Mouse (Mus musculus) adrenal gland, postnatal 36 days (tissue): Measurements from ENCODE around the gene Grip1. TPM values are rescaled to one million over a fixed set of nuclear protein-coding genes. Genes with fewer than 3 reads are reported as not detected.
"Not testable (repeated sequence)": the region's sequence is repeated elsewhere in the genome, so short reads cannot be mapped to it uniquely, and the experiment has no call there.

ENCODE experiments used
- DNase-seq, 2 experiments: peaks; one replicate each; pipeline ENCODE4 v3.0.0; 2021; ENCODE audit warnings: mixed read lengths in 1 of 2
- total RNA-seq, 2 experiments: library from RNA; stranded (reverse); gene quantifications; 2 replicates each; pipeline ENCODE4 v1.2.3; 2021

The Grip1 gene
- total RNA-seq, 2 experiments from 2014 or later, result 0.53 to 0.79 TPM

DNA sequence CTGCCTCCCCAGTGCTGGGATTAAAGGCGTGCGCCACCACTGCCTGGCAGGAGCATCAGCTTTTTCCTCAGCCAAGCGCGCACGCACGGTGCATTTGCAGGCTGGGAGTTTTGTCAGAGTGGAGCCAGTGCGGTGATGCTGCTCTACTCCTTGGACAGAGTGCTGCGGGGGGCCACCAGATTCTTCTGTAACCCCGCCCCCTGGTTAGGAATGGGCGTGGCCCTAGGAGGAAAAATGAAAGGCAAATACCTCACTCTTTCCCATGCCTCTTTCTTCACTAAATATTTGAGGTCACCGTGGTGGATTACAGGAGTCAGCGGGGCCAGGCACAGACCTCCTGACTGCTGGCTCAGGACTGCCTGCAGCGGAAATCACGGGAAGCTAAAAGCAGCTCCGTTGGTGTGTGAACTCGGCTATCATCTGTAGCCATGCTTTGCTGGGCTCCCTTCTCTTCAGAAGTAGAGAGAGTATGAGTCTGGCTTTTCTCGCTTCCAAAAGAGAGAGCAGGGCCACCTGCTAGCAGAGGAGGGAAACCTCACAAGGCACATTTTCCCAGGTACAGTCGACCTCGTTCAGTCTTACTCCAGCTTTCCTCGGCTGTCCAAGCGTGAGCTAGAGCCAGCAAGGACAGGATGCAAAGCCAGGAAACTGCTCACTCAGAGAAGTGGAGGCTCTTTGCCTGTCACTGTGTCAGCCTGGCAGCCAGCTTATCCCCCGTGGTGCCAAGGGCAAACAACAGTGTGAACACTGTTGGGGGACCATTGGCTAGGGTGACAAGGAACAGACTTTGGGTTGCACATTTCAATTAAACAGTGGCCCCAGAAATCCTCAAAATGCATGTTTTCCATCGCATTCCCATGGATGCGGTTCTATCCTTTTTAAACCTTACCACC, 607.9 kb downstream of the Grip1 start:
- DNase-seq, result no peak

DNA sequence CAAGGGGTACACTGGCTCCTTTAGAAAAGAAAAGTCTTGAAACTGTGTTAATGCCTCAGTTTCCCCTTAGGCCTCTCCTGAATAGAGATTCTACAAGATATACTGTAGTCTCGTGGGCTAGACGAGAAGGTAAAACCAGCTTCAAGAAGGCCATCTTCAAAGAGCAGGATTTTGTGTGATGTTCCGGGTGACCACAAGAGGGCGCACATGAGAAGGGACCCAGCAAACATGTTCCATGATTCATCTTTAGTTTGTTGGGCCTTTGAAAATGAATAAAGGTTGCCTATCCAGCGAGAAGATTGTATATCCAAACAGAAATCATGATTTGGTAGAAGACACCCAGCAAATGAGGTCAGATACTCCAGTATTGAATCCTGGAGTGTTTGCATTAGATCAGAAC, 610.8 kb downstream of the Grip1 start:
- DNase-seq, result peak; percentile 60 to 72

DNA sequence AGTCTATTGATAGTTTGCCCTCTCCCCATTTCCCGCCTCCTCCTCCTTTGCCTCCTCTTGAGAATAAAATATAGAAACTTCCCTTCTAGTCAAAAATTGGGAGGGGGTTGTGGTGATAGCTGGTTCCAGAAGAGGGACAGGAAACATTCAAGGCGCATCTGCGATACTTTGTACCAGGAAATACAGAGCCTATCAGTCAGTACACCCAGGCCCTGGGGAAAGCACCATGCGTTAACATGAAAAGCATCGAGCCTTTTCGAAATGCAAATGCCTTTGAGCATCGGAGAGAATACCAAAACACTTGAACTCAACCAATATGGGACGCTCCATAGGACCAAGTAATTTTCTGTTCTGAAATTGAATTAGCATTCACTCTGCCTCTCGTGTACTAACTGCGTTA, 612.7 kb downstream of the Grip1 start:
- no peak for DNase-seq

DNA sequence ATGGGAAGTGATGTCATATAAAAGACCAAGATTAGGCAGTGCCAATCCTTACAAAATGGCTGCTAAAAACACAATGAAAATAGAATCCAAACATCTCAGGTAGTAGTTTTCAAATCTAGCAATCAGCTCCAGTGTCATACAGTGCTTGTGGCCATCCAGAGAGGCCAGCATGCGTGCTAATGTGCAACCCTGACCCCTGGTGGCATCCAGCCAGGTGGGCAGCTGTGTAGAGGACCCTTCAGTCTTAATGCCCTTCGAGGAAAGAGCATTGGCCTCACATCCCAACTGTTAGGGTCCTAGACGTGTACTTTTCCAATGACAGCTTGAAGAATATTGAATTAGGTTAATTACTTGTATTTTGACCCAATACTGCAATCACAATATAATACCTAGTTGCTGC, 624.2 kb downstream of the Grip1 start:
- DNase-seq, result no peak

DNA sequence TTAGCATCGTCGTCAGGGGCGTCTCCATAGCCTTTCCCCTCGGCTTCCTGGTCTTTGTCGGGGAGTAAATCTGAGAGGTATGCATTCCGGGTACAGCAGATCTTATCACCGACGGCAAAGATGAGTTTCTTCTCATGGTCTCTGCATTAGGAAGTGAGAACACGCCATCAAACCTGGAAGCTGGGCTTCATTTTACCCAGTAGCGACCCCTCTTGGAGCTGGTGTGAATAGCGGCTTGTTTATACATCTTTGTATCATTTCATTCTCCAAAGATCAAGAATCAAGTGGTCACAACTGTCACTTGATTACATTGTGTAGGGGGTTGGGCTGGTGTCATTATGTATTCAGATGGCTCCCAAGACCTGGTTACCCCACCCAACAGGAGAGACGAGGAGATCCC, 638.9 kb downstream of the Grip1 start:
- no peak for DNase-seq

DNA sequence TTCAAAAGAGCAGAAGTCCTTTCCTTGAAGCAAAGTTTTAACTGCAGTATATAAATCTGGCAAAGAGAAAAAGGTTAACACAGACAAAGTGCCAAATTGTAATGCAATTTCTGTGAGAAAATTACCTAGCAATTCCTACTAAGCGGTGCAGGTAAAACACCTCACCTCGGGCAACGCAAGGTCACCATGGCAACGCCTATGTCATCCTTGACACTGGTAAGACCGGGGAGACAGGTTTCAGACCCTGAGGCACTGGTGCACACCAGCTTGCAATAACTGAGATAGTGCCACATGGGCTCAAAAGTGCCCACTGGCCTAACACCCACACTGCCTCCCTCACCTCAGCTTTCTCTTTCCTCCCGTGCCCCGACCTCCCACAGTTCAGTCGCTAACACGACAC, 641.5 kb downstream of the Grip1 start:
- no peak for DNase-seq

DNA sequence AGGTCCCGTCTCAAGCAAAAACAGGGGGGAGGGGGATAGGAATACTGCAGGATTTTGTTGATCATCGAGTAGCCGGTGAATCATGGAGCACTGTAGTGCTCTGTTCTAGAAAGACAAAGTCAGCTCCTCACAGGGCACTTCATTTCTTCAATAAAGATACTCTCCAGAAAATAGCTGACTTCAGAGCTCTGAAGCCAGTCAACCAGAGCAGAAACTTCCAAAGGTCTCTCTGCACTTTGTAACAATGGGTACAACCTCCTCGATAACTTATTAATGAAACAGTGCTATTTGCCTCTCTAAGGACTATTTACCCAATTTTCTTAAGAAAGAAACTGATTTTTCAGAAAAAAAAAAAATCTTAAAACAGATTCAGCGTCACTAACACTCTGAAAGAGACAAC, 642.1 kb downstream of the Grip1 start:
- DNase-seq, result no peak

DNA sequence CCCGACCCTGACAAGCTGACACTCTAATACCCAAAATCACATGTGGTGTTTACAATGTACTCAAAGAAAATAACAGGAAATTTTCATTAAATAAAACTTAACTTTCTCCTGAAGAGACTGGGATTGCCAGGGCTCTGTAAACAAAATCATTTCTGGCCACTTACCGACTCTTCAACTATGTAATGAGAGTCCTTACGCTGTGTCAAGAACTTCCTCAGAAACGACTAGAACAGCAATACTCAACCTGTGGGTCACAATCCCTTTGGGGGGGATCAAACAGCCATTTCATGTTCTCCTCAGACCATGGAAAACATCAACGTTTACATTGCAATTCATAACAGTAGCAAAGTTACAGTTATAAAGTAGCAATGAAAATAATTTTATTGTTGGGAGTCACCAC, 643.9 kb downstream of the Grip1 start:
- no peak for DNase-seq

DNA sequence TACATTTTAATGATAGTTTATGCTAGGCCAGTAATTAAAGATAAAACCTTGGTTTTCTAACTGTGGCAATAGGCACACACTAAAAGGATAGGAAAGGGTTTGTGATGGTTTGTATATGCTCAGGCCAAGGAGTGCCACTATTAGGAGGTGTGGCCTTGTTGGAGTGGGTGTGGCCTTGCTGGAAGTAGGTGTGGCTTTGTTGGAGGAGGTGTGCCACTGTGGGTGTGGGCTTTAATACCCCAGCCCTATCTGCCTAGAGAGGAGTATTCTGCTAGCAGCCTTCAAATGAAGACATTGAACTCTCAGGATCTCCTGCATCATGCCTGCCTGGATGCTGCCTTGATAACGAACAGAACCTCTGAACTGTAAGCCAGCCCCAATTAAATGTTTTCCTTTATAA, 647.2 kb downstream of the Grip1 start:
- DNase-seq, result no peak

DNA sequence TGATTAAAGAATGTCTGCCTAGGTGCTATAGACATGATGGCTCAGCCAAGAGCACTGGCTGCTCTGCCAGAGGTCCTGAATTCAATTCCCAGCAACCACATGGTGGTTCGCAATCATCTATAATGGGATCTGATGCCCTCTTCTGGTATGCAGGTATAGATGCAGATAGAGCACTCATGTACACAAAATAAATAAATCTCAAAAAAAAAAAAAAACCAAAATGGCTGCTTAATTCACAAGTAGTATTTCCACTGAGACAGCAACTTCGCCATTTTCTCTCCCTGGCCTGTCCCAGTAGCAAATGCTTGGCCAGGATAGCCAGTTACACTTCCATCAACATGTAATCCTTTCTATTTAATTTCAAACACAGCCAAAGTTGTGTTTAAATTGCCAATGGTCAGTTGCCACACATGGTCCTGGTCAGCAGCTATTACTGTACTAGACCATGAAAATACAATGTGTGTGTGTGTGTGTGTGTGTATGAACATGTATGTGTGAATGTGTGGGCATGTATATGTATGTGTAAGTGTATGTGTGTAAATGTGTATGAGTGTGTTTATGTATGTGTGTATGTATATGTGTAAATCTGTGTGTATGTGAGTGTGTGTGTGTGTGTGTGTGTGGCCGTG, 658.2 kb downstream of the Grip1 start:
- DNase-seq, result no peak

DNA sequence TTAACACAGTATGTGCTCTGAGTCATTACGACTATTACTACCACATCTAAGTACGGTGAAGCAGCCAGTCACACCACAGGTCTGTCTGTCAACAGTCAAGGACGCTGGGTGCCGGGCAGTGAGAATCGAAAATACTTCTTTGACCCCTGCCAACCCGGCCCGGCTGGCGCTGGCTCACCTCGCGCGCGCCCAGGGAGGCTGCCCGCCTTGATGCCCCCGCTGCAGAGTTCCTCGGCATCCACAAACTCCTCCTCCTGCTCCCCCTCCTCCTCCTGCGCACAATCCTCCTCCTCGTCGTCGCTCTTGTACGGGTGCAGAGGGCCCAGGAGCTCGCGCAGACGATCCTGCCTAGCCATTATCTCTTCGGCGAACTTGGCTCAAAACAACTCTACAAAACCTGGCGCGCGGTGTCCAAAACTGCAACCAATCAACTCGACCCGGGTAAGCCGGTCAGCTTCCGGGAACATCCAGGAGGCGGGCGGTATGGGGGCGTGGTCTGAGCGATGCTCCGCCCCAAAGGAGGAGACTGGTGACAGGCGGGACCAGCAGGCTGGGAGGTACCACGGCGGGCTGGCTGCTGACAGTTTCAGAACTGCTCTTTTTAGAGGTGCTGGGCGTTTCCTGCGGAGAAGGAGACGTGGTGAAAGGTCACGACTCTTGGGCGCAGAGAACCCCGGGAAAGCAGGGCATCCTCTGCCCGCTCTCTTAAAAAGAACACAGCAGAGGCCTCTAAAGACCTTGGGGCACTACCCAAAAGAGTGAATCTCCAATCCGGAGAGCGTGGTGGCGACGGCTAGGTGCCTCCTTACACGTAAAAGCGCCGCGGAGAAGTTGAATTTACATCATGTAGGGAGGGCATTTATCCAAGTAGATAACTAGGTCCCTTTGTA, 659.1 kb downstream of the Grip1 start, which contains the start of gene Helb:
TSS of gene Helb (minus strand) at position 481 of the 890 bp plus-strand sequence.
- DNase-seq, result peak; percentile 99

DNA sequence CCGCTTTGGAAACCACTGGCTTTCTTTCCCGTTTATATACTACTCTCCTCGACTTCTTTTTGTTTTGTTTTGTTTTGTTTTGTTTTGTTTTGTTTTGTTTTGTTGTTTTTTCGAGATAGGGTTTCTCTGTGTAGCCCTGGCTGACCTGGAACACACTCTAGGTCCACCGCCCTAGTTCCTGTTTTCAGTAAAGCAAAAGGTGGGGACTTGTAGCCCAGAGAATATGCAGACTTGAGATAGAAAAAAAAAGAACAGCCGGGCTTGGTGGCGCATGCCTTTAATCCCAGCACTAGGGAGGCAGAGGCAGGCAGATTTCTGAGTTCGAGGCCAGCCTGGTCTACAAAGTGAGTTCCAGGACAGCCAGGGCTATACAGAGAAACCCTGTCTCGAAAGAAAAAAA, 659.9 kb downstream of the Grip1 start:
- DNase-seq, result not testable (repeated sequence)

DNA sequence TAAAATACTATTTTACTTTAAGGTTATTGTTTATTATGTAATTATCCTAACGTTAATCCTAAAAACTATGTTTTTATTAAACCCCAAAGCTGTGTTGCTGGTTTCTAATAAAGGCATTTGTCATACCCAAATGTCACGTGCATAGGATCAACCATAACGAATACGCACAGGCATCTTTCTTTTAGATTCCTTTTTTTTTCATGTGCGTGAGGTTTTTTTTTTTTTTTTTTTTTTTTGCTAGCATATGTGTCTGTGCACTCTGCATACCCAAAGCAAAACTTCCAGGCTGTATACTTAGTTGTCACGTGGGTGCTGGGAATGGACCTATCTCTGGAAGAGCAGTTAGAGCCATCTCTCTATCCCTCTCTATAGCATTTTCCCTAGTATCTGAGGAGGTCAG, 660.4 kb downstream of the Grip1 start:
- no peak for DNase-seq

DNA sequence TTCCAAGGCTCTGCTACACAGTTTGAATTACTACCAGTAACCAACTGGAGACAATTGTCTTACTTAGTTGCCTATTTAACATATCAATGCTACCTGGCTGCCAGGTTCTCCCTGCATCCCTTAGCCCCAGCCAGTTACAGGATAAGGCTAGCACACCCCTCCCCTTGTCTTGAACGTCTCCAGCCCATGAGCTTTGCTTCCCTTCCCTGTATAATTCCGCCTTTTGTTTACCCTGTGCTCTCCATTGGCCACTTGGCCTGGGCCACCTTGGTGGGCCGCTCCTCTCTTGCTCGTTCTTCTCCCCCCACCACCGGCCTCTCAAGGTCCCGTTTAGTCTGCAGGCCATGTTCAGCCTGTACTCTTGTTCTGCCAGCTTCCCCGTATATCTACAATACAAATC, 660.9 kb downstream of the Grip1 start:
- no peak for DNase-seq

DNA sequence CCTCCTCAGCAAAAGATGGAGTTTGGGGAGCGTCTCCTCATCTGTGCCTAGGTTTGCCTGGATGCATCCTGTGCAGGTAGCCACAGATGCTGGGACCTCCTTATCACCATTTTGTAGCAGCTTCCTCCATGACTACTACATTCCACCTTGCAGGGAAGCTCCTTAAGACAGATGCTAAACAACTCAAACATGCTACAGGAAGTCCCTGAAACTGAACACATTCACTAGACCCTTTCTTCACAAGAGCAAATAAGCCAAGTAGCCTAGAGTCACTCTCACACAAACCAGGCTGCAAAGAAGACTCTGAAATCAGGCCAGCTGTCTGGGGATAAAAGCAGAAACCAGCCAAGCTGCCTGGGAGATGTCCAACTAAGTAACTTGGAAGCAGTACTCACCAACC, 661.6 kb downstream of the Grip1 start:
- DNase-seq, result no peak

DNA sequence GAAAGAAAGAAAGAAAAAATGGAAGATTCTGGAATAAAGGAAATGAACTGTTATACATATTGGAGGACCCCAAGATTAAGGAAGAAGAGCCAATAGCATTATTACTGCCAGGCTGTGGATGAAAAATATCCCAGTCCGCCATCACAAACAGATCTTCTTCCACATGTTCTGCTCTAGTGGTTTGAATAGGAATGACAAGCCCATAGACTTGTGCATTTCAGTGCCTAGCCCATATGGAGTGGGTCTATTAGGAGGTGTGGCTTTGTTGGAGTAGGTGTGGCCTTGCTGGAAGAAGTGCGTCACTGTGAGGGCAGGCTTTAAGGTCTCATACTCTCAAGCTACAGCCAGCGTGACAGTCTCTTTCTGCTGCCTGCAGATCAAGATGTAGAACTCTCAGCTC, 670.1 kb downstream of the Grip1 start:
- DNase-seq, result no peak

DNA sequence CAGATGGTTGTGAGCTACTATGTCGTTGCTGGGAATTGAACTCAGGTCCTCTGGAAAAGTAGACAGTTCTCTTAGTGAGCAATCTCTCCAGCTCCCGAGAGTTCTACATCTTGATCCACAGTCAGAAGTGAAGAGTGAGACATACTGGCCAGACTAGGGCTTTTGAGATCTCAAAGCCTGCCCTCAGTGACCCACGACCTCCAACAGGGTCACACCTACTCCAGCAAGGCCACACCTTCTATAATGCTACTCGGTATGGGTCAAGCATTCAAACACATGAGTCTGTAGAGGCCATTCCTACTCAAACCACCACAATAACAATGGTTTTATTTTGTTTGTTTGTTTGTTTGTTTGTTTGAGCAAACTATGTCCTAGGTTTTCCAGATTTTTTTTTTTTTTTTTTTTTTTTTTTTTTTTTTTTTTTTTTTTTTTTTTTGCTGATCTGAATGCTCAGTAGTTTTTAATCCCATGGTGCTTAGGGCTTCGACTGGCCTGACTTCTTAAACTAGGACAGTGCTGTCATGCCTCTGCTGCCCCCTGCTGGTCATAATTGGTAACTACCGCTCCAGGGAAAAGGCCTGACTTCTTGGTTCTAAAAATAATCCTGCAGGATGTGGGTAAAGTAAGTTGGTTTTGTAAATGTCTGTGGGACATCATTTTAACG, 671.3 kb downstream of the Grip1 start:
- DNase-seq, result peak; percentile 85 to 88

DNA sequence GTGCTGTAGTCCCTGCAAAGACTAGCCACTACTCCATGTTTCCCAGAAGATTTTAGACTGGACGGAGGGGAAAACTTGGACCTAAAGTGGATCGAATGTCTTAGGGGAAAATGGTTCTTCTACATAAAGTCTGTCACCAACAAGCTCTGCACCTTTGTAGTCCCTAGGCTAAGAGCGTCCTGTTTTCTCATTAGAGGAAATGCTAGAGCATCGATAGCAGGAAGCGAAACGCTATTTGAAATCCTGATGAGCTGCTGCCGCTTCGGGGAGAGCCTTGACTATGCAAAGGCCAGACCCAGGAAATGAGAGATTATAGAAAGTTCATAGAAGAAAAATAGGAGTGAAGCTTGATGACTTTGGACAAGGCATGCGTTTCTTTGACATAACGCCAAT, 671.8 kb downstream of the Grip1 start:
- DNase-seq, result no peak

DNA sequence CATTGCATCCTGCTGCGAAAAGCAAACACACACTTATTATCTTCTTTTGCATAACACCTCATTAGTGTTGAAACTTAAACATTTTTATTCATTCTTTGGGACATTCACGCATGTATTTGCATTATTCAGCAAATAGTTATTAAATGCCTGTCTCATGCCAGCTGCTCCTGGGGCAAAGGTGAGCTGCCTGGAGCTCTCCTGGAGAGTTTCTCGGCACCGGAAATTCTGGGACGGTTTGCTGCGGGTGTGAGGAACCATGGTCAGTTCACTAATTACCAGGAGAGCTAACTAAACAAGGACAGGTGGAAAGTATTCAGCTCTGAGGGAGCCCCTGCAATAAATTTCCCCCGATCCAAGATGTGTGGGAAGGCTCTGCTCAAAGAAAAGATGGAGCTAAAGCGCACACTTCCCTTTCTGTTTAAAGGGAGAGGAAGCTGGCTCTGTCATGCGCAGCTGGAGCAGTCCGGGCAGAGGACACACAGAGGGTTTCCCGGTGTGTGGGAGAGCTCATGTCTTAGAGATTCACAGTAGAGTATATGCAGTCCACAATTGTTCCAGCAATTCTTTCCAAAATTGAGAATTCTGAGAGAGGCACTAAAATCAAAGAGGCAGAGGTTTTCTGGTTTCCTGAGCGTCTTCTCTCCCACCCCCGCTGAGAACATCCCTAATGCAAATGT, 675.1 kb downstream of the Grip1 start:
- no peak for DNase-seq

DNA sequence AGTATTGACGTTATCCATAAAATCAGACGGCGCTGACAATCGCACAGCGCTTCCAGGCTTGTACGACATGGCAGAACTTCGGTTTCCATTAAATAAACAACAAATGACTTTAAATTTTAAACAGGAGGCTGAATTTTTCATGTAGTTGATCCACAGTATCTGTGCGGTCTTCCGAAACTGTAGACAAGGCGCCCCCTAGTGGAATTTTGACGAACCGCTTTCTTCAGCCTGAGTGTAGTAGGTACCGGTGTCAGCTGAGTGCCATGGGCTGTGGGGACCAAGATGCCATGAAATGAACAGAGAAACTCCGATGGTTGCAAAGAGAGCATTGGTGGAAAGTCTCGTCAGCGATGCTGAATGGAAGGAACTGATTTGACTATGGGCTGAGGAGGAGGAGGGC, 677.0 kb downstream of the Grip1 start:
- peak; percentile 24 to 48 for DNase-seq

DNA sequence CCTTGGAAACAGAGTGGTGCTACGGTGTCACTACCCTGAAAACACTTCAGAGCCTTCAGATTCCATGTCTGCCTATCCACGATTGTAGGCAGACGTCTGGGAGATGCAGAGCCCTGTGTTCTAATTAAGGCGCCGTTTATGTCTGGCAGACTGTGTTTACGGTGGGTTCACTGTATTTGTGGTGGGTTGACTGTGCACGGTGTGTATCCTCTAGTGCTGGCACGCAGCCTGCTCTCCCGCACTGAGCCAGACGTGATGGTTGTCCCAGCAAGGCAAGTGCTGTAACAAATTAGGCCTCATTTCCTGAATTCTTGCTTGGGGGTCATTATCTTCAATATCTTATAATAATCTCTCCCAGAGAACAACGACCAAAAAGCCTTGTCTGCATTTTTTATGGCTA, 680.1 kb downstream of the Grip1 start:
- DNase-seq, result no peak
